8 mouse cellular contexts compared by ENCODE assay signal in the genomic region with DNA sequence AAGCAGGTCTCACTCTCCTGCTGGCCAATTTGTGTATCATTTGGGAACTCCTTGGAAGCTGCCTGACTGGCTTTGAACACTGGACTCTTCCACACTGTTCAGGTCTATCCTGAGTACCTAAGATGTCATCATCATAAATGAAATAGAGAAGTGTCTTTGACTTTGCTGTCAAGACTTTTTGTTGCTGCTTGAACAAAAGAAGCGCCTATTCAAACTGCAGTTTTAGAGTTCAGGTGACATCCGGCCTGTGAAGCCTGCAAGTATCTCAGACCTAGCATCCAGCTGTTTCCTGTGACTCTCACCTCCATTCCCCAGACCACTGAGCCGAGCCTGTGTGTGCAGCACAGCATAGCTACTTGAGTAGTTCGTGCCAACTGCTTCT. TPM values are rescaled to one million over a fixed set of nuclear protein-coding genes. Genes with fewer than 3 reads are reported as not detected.
DNase-seq lines count a peak whose midpoint lies in the region; ATAC-seq and TF ChIP-seq lines count a peak whose summit lies in the region.

No protein-coding gene starts in this region.

- no peaks in the 10 kb centered on the region for H3K9me3 ChIP-seq in hindbrain, embryonic 13.5 days
- no peaks in the 10 kb centered on the region for H3K9me3 ChIP-seq in liver, embryonic 11.5 days (ENCODE audit: control insufficient read depth, low read length)
- no peaks in the 10 kb centered on the region for H3K9me3 ChIP-seq in neural tube, embryonic 13.5 days

- peak overlapping the region; percentile 79 for H3K4me2 ChIP-seq in hindbrain, embryonic 13.5 days
- peak overlapping the region; percentile 59 for H3K4me2 ChIP-seq in liver, embryonic 11.5 days
- peak overlapping the region; percentile 80 for H3K4me2 ChIP-seq in neural tube, embryonic 13.5 days

- no peak for TF ChIP-seq POLR2A in brain, embryonic 14.5 days (IDR thresholded peaks at IDR 0.05; ENCODE audit: borderline replicate concordance, extremely low read depth, insufficient read depth, insufficient read length, poor library complexity, severe bottlenecking)

- peak overlapping the region; percentile 75 for H3K9ac ChIP-seq in hindbrain, embryonic 13.5 days
- no peak overlapping the region for H3K9ac ChIP-seq in liver, embryonic 11.5 days (ENCODE audit: low read depth, low read length)
- peak overlapping the region; percentile 73 for H3K9ac ChIP-seq in neural tube, embryonic 13.5 days

- ATAC-seq in hindbrain, embryonic 13.5 days (ENCODE audit: low FRiP score), result no peak
- no peak for ATAC-seq in liver, embryonic 11.5 days (replicated peaks; ENCODE audit: low FRiP score)
- ATAC-seq in neural tube, embryonic 13.5 days (ENCODE audit: low read depth), result no peak

- H3K27ac ChIP-seq in hindbrain, embryonic 13.5 days, result peak overlapping the region; percentile 44; the same call in 1 of the 2 replicates
- no peak overlapping the region for H3K27ac ChIP-seq in liver, embryonic 11.5 days (ENCODE audit: low read depth, low read length)
- peak overlapping the region; percentile 34; the same call in 1 of the 2 replicates for H3K27ac ChIP-seq in neural tube, embryonic 13.5 days (replicated peaks)

- peak; percentile 42 to 76 for DNase-seq in adrenal gland, adult (ENCODE audit: inconsistent age in 2 of 2, low spot score in 1 of 2)
- DNase-seq in adrenal gland, postnatal 10 days, result no peak
- peak; percentile 53 for DNase-seq in brain, embryonic 14.5 days (ENCODE audit: low read depth)
- DNase-seq in liver, embryonic 11.5 days (ENCODE audit: low spot score), result no peak
- DNase-seq in left cerebral cortex, postnatal 25 days (ENCODE audit: low spot score in 2 of 2), result no peak
- DNase-seq in cerebellum, postnatal 36 days, result no peak

- peaks cover 62% of the 10 kb centered on the region for H3K4me1 ChIP-seq in hindbrain, embryonic 13.5 days (replicated peaks)
- peaks cover 13% of the 10 kb centered on the region for H3K4me1 ChIP-seq in liver, embryonic 11.5 days (replicated peaks; ENCODE audit: control insufficient read depth, insufficient read depth, low read length)
- H3K4me1 ChIP-seq in neural tube, embryonic 13.5 days (replicated peaks), result peaks cover 65% of the 10 kb centered on the region

- peak overlapping the region; percentile 51 for H3K4me3 ChIP-seq in hindbrain, embryonic 13.5 days
- H3K4me3 ChIP-seq in liver, embryonic 11.5 days (ENCODE audit: low read depth, low read length), result 0 out of 2 replicates have a peak overlapping the region, but pooled peaks have one; percentile 14
- peak overlapping the region; percentile 60 for H3K4me3 ChIP-seq in neural tube, embryonic 13.5 days

- 35% methylated on average over 4 of the region's 4 CpGs for WGBS in hindbrain, embryonic 13.5 days
- WGBS in liver, embryonic 11.5 days, result 60% methylated on average over 4 of the region's 4 CpGs
- 26% methylated on average over 4 of the region's 4 CpGs for WGBS in neural tube, embryonic 13.5 days

- peak; percentile 6; the same call in 1 of the 2 replicates for TF ChIP-seq CTCF in brain, embryonic 14.5 days (IDR thresholded peaks at IDR 0.05; ENCODE audit: borderline replicate concordance, extremely low read depth, insufficient read depth, insufficient read length)

- intact Hi-C loops in left cerebral cortex, postnatal 25 days (cut with DNase I), result no loop called here

- H3K27me3 ChIP-seq in hindbrain, embryonic 13.5 days, result no peaks in the 10 kb centered on the region
- no peaks in the 10 kb centered on the region for H3K27me3 ChIP-seq in liver, embryonic 11.5 days (replicated peaks; ENCODE audit: control insufficient read depth, insufficient read depth, low read length)
- no peaks in the 10 kb centered on the region for H3K27me3 ChIP-seq in neural tube, embryonic 13.5 days

- H3K36me3 ChIP-seq in hindbrain, embryonic 13.5 days, result peaks cover 12% of the 10 kb centered on the region
- peaks cover 5% of the 10 kb centered on the region; the same call in 1 of the 2 replicates for H3K36me3 ChIP-seq in liver, embryonic 11.5 days (ENCODE audit: control insufficient read depth, insufficient read depth, low read length)
- peaks cover 25% of the 10 kb centered on the region for H3K36me3 ChIP-seq in neural tube, embryonic 13.5 days

RNA-seq across cellular contexts. Expression of gene Btg1, which starts 4.1 kb away (rescaled TPM):
- total RNA-seq in adrenal gland, postnatal 10 days (2021), result 100 to 1,000 TPM; 107 to 168 TPM
- 33.7 and 43.3 TPM in 2 replicates for polyA plus RNA-seq in brain, embryonic 14.5 days (2012; rRNA removed)
- 51.8 and 52.7 TPM in 2 replicates for polyA plus RNA-seq in hindbrain, embryonic 13.5 days (2015; fragmentation: Nextera tagmentation; extraction: Ambion mirVana)
- 11.8 and 13.3 TPM in 2 replicates for polyA plus RNA-seq in liver, embryonic 11.5 days (2014; fragmentation: Nextera tagmentation; extraction: Ambion mirVana)
- polyA plus RNA-seq in neural tube, embryonic 13.5 days (2015; fragmentation: Nextera tagmentation; extraction: Ambion mirVana), result 49.5 and 51.6 TPM in 2 replicates
- 10 to 100 TPM; 35.1 to 37.3 TPM for total RNA-seq in left cerebral cortex, postnatal 25 days (2021)

Comparison
In these comparisons a context has a peak if more than half of its experiments do, and no peak if none do; other contexts are left out.
1. DNase-seq: peak in adrenal gland, adult (2 of 2) and brain, embryonic 14.5 days (single experiment); none in adrenal gland, postnatal 10 days (single experiment), liver, embryonic 11.5 days (single experiment), left cerebral cortex, postnatal 25 days (0 of 2) and cerebellum, postnatal 36 days (0 of 2).
2. Peak in every context shown above with its lines, with median percentiles within 50 percentile points of each other: H3K4me2 ChIP-seq and H3K4me3 ChIP-seq.